Mouse (Mus musculus) left cerebral cortex, adult 11 months (tissue): ENCODE data around the gene Tmem82.

Experiments
- DNase-seq: peaks from one replicate; pipeline ENCODE4 v3.0.0; 2022; ENCODE audit warnings: low spot score

Tmem82 gene

DNA sequence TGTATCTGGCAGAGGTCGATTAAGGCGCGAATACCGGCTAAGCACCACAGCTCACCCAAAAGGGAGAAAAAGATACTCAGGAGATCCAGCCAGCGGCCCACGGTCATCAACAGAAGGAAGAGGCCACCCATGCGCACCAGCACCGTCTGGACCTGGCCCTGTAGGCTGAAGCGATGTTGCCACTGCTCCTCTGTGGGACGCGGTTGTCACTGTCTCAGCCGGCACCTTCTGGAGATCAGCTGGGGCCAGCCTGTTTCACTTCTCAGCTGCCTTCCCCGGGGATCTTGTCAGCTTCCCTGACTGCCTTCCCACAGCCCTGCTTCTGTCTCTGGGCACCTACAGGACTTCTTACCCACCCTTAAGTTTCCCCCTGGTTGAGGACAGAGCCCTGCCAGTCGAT is 3.5 kb downstream of the Tmem82 start:
- no peak for DNase-seq

GRCm38 (mm10) chr4:141609538-141609937 is 8.9 kb downstream of the Tmem82 start:
- DNase-seq, result no peak

DNA sequence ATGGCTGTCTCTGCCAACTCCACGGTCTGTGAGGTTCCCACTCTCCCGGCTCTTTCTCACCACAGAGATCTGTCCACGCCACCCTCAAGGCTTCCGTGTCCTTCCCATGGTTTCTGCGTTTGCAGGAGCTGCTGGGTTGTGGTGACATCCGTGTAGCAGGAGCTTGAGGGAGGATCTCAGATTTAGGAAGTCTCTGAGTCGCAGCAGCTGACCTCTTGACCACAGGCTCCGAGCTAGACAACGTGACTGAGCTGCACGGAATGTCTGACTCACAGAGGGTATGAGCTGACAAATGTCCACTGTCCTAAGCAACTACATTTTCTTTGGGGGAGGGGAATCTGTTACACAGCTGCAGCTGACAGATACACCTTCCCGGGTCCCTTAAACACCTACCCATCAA is 12.6 kb downstream of the Tmem82 start, which contains the start of gene Fblim1:
Gene Fblim1 (minus strand): TSS at position 236 of the 400 bp plus-strand sequence.
- no peak for DNase-seq

GRCm38 (mm10) chr4:141605421-141605820 is 13.0 kb downstream of the Tmem82 start:
- DNase-seq, result no peak

DNA sequence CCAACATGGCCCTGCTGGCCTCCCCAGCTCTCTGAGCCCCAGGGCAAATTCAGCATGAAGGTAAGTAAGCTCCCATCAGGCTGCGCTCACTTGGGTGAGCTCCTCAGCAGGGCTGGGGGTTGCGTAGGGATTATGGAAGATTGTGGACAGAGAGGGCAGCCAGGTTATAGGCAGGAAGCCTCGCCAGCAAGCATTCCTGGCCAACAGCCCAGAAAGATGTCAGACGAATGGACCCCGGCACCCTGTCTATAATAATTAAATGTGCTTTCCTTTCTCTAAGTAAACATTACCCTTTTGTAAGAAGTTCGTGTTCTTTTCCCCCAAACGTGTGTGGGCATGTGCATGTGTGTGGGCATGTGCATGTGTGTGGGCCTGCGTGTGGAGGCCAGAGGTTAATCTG is 13.9 kb downstream of the Tmem82 start:
- DNase-seq, result no peak

- no peak for DNase-seq
Measured at GRCm38 (mm10) chr4:141603921-141604320, 14.5 kb downstream of the Tmem82 start.

DNA sequence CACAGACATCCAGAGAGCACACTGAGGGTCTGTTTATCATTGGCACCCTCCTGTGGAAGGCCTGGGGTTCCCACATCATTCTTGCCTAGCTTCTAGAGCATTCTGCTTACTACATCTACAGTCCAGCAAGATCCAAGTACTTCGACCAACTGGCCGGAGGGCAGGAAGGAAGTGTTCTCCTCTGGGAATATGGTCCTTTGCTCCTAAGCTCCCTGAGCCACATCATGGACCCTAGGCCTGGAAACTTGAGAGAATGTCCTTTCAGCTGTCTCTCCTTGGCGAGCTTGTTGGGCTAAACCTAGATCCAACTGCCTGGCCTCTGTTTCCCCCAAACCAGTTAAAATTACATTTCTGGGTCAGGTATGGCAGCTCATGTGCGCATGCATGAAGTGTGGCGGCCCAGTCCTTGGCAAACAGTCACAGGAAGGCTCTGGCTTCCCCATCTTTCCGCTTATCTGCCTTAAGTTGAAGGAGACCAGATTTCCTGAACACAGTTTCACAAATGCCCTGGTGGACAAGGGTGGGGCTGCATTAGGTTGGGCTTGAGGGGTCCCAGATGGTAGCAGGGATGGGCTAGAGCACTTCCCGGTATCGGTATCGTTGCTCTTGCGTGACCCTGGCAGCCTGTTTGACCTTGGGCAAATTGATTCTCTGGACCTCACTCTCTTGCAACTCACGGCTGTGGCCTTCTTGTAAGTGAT is 15.8 kb downstream of the Tmem82 start:
- DNase-seq, result no peak

DNA sequence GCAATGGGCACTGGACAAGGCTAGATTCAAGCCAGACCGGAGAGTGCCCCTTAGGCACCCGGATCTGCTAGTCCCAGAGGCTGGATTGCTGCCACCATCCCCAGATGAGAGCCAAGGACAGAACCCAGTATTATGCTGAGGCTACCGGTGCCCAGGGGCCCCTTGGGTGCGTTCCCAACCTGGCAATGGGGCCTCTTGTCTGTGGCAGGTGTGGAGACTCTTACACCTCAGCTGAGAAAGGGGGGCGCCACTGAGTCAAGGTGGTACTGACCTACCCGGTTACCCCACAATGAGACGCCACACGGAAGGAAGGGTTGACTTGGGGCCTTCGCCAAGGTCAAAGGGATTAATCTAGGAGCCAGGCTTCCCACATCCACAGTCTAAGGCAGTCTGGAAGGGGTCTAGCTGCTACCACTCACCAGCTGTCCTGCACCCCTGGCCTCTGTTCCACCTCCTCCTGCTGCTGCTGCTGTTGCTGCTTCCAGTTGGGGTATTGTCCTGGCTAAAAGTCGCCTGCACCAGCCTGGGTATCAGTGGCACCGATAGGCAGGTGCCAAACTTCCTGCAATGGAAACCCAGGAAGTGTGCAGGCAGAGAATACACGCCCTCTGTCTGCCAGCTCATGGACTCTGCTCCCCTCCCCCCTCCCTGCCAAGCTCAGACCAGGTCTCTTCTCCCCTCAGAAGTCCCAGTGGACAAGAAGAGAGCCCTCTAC is 17.1 kb downstream of the Tmem82 start:
- DNase-seq, result no peak

DNA sequence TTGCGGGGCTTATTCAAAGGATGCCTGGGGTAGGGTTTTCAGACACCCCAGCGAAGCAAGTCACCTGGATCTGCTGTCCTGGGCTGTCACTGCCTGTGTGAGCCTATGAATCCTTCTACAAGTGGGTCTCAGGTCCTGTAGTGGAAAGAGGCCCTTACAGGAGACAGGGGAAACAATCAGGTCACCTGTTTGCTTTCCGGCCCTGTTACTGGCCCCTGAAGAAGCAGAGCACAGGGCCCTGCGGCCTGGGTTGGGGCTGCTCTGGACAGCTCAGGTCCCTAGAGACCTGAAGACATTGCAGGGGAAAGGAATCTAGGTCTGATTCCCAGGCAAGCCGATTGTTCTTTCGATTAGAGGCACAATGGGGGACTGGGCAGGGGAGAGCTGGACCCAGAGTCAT is 18.1 kb downstream of the Tmem82 start:
- DNase-seq, result no peak

DNA sequence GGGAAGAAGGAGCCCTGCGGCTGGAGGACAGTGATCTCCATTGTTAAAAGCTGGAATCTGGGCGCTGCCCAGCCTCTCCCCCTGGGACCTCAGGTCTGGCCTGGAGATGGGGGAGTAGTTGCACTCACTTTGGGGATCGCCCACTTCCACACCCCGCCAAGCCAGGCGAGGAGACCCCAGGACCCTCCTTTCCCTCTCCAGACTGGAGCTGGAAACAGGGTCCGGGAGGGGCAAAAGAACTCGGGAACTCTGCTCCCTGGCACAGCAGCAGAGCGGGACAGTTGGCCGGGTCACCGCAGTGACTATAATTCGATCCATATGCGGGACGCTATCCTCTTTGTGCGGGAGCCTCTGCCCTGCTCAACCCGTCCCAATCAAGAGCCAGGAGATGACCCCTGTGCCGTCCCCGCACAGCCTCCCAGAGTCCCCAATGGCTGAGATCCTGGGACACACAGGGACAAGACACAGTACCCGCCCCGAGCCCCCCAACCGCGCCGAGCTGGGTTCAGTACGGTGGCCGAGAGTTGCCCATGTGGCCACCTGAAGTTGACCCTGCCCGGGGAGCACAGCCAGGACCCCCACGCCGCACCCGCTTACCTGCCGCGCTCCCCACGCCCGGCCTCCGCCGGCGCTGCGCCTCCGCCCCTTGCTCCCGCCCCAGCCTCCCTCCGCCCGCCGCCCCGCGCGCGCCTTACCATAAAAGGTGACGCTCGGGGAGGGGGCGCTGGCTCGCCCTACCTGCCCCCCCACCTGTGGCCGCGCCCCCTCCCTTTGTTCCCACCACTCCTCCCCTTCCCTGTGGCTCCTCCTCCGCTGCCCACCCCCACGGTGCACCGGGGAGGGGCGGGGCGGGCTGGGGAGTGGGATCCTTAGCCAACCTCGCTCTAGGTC is 18.9 kb downstream of the Tmem82 start:
- DNase-seq, result no peak

DNA sequence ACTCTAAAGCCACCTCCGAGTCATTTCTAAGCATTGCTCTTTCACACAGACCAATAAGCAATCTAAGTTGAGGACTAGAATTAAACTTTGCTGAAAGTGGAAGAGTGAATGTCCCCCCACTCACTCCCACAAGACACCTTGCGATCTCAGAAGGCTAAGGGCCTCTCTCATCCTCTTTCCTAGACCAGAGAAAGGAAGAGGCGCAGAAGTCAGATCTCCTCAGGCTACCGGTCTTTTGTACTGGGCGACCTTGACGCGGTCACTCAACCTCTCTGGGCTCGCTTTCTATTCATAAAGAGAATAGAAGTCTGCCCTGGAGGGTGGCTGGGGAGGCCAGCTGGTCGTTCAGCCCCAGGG is 19.6 kb downstream of the Tmem82 start:
- DNase-seq, result no peak

GRCm38 (mm10) chr4:141598199-141598893 is 20.1 kb downstream of the Tmem82 start:
- no peak for DNase-seq

DNA sequence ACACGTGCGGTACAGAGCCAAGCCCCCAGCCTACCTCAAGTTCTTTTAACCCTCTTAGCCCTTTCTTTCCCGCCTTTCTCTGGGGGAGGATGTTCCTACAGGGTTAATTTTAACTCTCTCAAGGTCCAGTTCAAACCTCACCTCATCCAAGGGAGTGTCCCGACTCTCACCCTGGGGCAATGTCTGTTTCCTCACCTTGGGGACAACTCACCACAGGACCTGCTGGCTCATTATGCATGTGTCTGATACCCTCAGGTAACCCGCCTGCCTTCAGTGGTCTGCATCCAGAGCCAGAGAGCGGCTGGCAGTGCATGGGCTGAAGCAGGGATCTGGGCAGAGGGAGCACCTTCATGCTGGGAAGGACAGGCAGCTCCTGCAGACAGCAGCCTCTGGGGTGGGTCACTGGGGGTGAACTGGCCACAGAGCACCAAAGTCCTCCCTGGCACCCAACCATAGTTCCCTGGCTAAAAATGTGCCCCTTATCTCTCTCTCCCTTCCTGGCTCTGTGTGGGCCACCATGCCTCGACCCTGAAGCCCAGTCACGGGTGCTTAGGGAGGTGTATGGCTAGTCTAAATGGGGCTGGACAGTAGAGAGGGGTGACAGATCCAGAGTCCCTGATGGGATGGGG is 21.6 kb downstream of the Tmem82 start:
- no peak for DNase-seq

GRCm38 (mm10) chr4:141595605-141596268 is 22.7 kb downstream of the Tmem82 start:
- DNase-seq, result no peak

GRCm38 (mm10) chr4:141595138-141595537 is 23.3 kb downstream of the Tmem82 start:
- DNase-seq, result no peak

DNA sequence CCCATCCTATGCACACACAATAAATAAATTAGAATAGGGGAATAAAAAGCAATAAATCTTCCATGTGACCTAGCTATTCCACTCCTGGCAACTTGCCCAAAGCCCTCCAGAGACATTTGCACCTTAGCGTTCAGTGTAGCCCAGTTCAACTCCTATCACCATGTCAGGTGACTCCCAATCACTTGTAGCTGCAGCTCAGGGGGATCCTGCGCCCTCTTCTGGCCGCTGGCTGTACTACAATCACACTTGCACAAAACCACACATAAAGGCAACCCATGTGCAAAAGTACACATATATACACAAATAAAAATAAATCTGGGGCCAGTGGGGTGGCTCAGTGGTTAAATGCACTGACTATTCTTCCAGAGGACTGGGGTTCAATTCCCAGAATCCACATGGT is 26.9 kb downstream of the Tmem82 start:
- DNase-seq, result no peak

- no peak for DNase-seq
Measured at GRCm38 (mm10) chr4:141583919-141584318, 34.5 kb downstream of the Tmem82 start.

DNA sequence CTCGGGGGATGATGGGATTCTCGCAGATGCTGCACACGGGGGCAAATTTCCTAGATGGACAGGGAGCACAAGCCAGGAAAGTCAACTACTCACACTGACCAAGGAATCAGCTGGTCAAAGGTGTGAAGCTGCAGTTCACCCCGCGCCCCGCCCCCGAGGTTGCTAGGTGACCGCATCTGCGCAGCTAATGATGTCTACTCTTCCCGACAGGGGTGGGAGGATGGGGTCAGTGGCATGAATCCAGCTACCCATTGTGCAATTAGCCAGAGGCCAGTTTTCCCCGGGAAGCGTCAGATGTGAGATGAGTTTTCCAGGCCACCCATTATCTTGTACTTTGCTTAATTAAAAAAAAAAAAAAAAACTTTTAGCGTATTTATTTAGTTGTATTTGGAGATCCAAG is 37.4 kb downstream of the Tmem82 start:
- no peak for DNase-seq

DNA sequence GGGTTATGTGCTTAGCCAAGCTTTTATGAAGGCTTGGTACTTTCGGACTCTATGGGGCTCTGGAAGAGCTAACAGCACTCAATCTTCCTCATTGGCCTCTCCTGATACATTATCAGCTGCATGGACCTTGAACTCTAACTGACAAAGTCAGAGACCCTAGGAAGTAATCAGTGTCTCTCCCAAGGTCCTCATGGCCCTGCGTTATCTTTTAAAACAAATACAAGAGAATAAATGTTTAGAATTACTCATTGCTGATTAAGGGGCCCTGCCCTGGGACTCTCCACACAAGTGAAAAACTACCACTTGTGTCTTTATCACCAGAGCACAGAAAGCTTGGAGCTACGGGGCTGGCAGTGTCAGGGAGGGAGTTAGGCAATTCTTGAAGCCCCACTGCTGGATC is 39.6 kb downstream of the Tmem82 start:
- DNase-seq, result no peak

- no peak for DNase-seq
Measured at GRCm38 (mm10) chr4:141576877-141577276, 41.6 kb downstream of the Tmem82 start.

- no peak for DNase-seq
Measured at GRCm38 (mm10) chr4:141576404-141576803, 42.0 kb downstream of the Tmem82 start.
